Mouse (Mus musculus) hindbrain, embryonic 16.5 days (tissue): ENCODE measurements at regions not wholly inside any gene's neighbourhood (a gene's known extent, or its start where the extent isn't known, plus 50 kb on each side); places are given as distances from the start of the nearest gene placed in this dataset.

Experiments
- ATAC-seq: fragments of 200-750 bp; cut with Nextera tagmentation; 2 replicates; pipeline ENCODE4 v1.8.0; 2017; ENCODE audit warnings: moderate TSS enrichment, moderate library complexity
- H3K27ac ChIP-seq: fragments of 300-500 bp; sonication (generic); 2 replicates; pipeline ENCODE4 v1.5.1; 2014; ENCODE audit warnings: low read depth, mild to moderate bottlenecking, control low read depth, low read length, moderate library complexity
- H3K27me3 ChIP-seq: fragments of 300-500 bp; sonication (generic); replicated peaks from 2 replicates; pipeline ENCODE4 v1.6.1; 2014; ENCODE audit warnings: low read length; ENCODE audit not compliant: control insufficient read depth, insufficient read depth
- H3K36me3 ChIP-seq: fragments of 300-500 bp; sonication (generic); 2 replicates; pipeline ENCODE4 v1.6.1; 2014; ENCODE audit warnings: mild to moderate bottlenecking, low read length, moderate library complexity, mixed read lengths; ENCODE audit not compliant: control insufficient read depth, insufficient read depth
- H3K4me1 ChIP-seq: fragments of 300-500 bp; sonication (generic); 2 replicates; pipeline ENCODE4 v1.6.1; 2014; ENCODE audit warnings: low read depth, low read length; ENCODE audit not compliant: control insufficient read depth, insufficient read depth
- H3K4me2 ChIP-seq: fragments of 300-500 bp; sonication (generic); 2 replicates; pipeline ENCODE4 v1.6.1; 2014; ENCODE audit warnings: mild to moderate bottlenecking, low read length, control low read depth, moderate library complexity
- H3K4me3 ChIP-seq: fragments of 300-500 bp; sonication (generic); 2 replicates; pipeline ENCODE4 v1.5.1; 2014; ENCODE audit warnings: mild to moderate bottlenecking, low read length, control low read depth, moderate library complexity
- H3K9ac ChIP-seq: fragments of 300-500 bp; sonication (generic); 2 replicates; pipeline ENCODE4 v1.6.1; 2014; ENCODE audit warnings: low read depth, mild to moderate bottlenecking, control low read depth, low read length, moderate library complexity
- H3K9me3 ChIP-seq: fragments of 300-500 bp; sonication (generic); 2 replicates; pipeline ENCODE4 v1.6.1; 2014; ENCODE audit warnings: mild to moderate bottlenecking, low read length, moderate library complexity; ENCODE audit not compliant: control insufficient read depth
- WGBS: fragments of 180-500 bp; shearing (Covaris S2); extraction: QIAGEN DNeasy Blood & Tissue Kit; methylation state at CpG from one replicate; pipeline ENCODE4 v1.1.7; 2014; 5-methylcytosine and 5-hydroxymethylcytosine counted together

- Histone ChIP-seq H3K4me3 (no peak overlapping the region), H3K27me3 (no peaks in the 10 kb centered on the region), H3K9me3 (no peaks in the 10 kb centered on the region), H3K9ac (no peak overlapping the region), H3K36me3 (no peaks in the 10 kb centered on the region), H3K4me2 (no peak overlapping the region), H3K27ac (no peak overlapping the region), H3K4me1 (no peaks in the 10 kb centered on the region)
- WGBS = 30% methylated on average over 1 of the region's 1 CpGs
- ATAC-seq = no peak
Measured at GRCm38 (mm10) chr13:117334125-117334524, 113.2 kb upstream of the Gm17509 start.

- Histone ChIP-seq H3K4me1 (no peaks in the 10 kb centered on the region), H3K36me3 (no peaks in the 10 kb centered on the region), H3K4me2 (no peak overlapping the region), H3K9ac (no peak overlapping the region), H3K27ac (no peak overlapping the region), H3K9me3 (no peaks in the 10 kb centered on the region), H3K27me3 (no peaks in the 10 kb centered on the region), H3K4me3 (no peak overlapping the region)
- WGBS = 91% methylated on average over 5 of the region's 5 CpGs
- no peak for ATAC-seq
Measured at GRCm38 (mm10) chr13:117334539-117334938, 113.7 kb upstream of the Gm17509 start.

- H3K27ac ChIP-seq = no peak overlapping the region
- H3K4me3 ChIP-seq = no peak overlapping the region
- WGBS = 69% methylated on average over 4 of the region's 4 CpGs
- H3K4me2 ChIP-seq = no peak overlapping the region
- no peaks in the 10 kb centered on the region for H3K9me3 ChIP-seq
- H3K9ac ChIP-seq = no peak overlapping the region
- H3K27me3 ChIP-seq = no peaks in the 10 kb centered on the region
- H3K4me1 ChIP-seq = no peaks in the 10 kb centered on the region
- no peak for ATAC-seq
- H3K36me3 ChIP-seq = no peaks in the 10 kb centered on the region
Measured at GRCm38 (mm10) chr13:117381086-117381595, 160.3 kb upstream of the Gm17509 start.

- no peak overlapping the region for H3K27ac ChIP-seq
- H3K36me3 ChIP-seq = no peaks in the 10 kb centered on the region
- no peak overlapping the region for H3K4me2 ChIP-seq
- no peaks in the 10 kb centered on the region for H3K4me1 ChIP-seq
- H3K4me3 ChIP-seq = no peak overlapping the region
- no peaks in the 10 kb centered on the region for H3K27me3 ChIP-seq
- ATAC-seq = no peak
- no peaks in the 10 kb centered on the region for H3K9me3 ChIP-seq
- WGBS = 74% methylated on average over 12 of the region's 12 CpGs
- no peak overlapping the region for H3K9ac ChIP-seq
Measured at GRCm38 (mm10) chr13:117383480-117384137, 162.7 kb upstream of the Gm17509 start.

- Histone ChIP-seq H3K9me3 (no peaks in the 10 kb centered on the region), H3K36me3 (no peaks in the 10 kb centered on the region), H3K9ac (no peak overlapping the region), H3K4me1 (no peaks in the 10 kb centered on the region), H3K27ac (no peak overlapping the region), H3K4me3 (no peak overlapping the region), H3K4me2 (no peak overlapping the region), H3K27me3 (no peaks in the 10 kb centered on the region)
- no peak for ATAC-seq
Measured at GRCm38 (mm10) chr13:117390287-117390686, 169.4 kb upstream of the Gm17509 start.

- Histone ChIP-seq H3K4me2 (no peak overlapping the region), H3K4me3 (no peak overlapping the region), H3K4me1 (no peaks in the 10 kb centered on the region), H3K27ac (no peak overlapping the region), H3K9me3 (no peaks in the 10 kb centered on the region), H3K9ac (no peak overlapping the region), H3K36me3 (no peaks in the 10 kb centered on the region), H3K27me3 (no peaks in the 10 kb centered on the region)
- ATAC-seq = no peak
- 70% methylated on average over 1 of the region's 1 CpGs for WGBS
Measured at GRCm38 (mm10) chr13:117393488-117393887, 172.6 kb upstream of the Gm17509 start.

GRCm38 (mm10) chr13:117401245-117401644 is 180.4 kb upstream of the Gm17509 start:
- Histone ChIP-seq H3K9ac (no peak overlapping the region), H3K36me3 (no peaks in the 10 kb centered on the region), H3K9me3 (no peaks in the 10 kb centered on the region), H3K4me2 (no peak overlapping the region), H3K27me3 (no peaks in the 10 kb centered on the region), H3K4me3 (no peak overlapping the region), H3K27ac (no peak overlapping the region), H3K4me1 (no peaks in the 10 kb centered on the region)
- WGBS = 85% methylated on average over 4 of the region's 4 CpGs
- ATAC-seq = no peak

GRCm38 (mm10) chr13:117409940-117410339 is 189.1 kb upstream of the Gm17509 start:
- 68% methylated on average over 7 of the region's 7 CpGs for WGBS
- Histone ChIP-seq H3K4me2 (no peak overlapping the region), H3K4me3 (no peak overlapping the region), H3K36me3 (no peaks in the 10 kb centered on the region), H3K4me1 (no peaks in the 10 kb centered on the region), H3K27me3 (no peaks in the 10 kb centered on the region), H3K9ac (no peak overlapping the region), H3K9me3 (no peaks in the 10 kb centered on the region), H3K27ac (no peak overlapping the region)
- no peak for ATAC-seq

- Histone ChIP-seq H3K9me3 (no peaks in the 10 kb centered on the region), H3K27ac (no peak overlapping the region), H3K4me3 (no peak overlapping the region), H3K36me3 (no peaks in the 10 kb centered on the region), H3K9ac (no peak overlapping the region), H3K27me3 (no peaks in the 10 kb centered on the region), H3K4me2 (no peak overlapping the region), H3K4me1 (no peaks in the 10 kb centered on the region)
- no peak for ATAC-seq
- 78% methylated on average over 4 of the region's 4 CpGs for WGBS
Measured at GRCm38 (mm10) chr13:117413616-117414015, 188.5 kb upstream of the Hcn1 start.
